Mouse (Mus musculus) urinary bladder, adult 2 months (tissue): ENCODE data around the gene Tmem33. TPM values are rescaled to one million over a fixed set of nuclear protein-coding genes. Genes with fewer than 3 reads are reported as not detected.

Source experiments
- DNase-seq: peaks from one replicate; pipeline ENCODE4 v3.0.0; 2022; ENCODE audit warnings: low spot score
- polyA plus RNA-seq: library from polyadenylated mRNA; depleted of rRNA; stranded (reverse); fragments of >200 nt; gene quantifications from 2 replicates; pipeline ENCODE4 v1.2.3, GENCODE M21; 2012

Gene Tmem33
- polyA plus RNA-seq, 1 experiment, result 69.0 TPM

DNA sequence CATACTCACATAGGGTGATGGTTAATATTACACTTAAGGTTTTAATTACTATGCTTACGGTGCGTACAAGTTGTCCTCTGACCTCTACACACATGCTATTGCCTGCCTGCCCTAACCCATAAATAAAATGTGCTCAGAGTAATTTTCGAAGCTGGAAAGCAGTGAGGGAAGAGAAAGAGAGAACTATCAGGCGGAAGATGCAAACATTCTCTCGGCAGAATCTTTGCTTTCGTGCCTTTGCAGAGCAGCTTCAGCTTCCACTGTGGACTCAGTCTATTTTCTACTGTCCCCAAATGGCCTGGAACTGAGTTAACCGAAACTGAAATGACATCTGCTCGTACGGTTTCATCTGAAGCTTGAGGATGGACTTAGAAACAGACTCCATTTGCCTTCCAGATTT lies 1.9 kb upstream of the Tmem33 start:
- no peak for DNase-seq

DNA sequence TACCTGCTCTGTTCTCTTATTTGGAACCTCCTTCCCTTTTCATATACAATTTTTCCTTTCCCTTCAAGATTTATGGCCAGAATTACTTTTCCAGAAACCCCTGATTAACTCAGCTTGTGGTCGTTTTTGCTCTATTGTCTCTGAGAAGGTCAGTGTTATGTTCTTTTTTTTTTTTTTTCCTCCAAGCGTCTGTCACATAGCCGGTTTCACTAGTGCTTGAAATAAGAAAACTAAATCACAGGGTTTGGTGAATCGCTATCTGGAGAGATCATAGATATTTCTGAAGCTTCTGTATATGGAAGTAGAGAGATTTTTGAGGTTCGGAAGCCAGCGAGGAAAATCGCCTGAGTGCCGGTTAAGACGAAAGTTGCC lies 220 bp upstream of the Tmem33 start:
- no peak for DNase-seq

DNA sequence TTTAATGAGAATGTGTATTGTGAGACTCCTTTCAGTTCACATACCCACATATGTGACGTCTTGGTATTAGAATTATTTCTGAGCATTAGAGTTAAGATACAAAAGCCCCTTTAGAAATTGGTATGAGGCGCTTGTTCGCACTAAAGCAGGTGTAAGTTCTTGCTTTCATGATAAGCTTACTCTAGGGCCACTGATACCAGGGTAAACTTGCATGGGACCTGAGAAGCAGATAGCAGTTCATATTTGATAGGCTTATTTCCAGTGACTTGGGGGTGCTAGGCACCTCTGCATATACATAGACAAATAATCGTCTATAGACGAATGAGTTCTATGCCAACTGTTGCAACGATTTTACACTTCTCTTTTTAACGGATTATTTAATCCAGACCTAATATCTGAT lies 2.6 kb downstream of the Tmem33 start:
- DNase-seq, result no peak

DNA sequence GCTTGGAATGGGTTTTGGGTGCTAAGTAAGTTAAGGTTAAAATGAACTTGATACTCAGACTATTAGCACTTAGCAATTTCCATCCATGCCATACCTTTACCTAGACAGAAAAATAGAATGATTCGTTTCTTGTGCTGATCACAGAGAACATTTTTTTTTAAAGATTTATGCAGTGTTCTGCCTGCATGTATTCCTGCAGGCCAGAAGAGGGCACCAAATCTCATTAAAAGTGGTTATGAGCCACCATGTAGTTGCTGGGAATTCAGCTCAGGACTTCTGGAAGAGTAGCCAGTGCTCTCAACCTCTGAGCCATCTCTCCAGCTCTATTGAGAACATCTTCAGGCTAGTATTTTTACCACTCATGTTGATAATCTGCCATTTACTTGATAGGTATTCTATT lies 5.7 kb downstream of the Tmem33 start:
- no peak for DNase-seq

DNA sequence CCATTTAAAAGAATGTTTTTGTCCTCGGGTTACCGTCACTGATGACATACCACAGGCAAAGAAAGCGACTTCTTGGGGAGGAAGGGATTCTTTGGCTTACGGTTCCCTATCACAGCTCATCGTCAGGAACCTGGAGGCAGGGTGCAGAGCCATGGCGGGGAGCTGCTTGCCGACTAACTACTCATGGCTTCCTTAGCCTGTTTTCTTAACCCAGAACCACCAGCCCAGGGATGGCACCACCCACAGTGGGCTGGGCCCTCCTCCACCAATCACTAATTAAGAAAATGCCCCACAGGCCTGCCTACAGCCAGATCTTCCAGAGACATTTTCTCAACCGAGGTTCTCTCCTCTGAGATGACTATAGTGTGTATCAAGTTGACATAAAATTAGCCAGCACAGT lies 8.9 kb downstream of the Tmem33 start:
- DNase-seq, result no peak

DNA sequence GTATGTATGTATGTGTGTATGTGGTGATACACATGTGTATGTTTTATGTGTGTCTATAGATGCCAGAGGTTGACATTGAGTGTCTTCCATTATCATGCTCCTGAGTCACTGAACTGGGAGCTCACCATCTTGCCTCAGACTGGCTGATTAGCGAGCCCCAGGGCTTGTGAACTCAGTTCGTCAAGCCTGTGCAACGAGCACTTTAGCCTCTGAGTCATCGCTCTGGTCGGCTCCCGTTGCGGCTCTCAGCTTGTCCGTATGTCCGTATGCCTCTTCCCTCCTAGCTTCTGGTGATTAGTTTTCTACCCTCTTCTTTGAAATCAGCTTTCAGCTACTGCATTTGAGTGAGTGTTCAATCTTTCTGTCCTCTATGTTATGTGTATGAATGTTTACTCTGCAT lies 19.0 kb downstream of the Tmem33 start:
- no peak for DNase-seq

DNA sequence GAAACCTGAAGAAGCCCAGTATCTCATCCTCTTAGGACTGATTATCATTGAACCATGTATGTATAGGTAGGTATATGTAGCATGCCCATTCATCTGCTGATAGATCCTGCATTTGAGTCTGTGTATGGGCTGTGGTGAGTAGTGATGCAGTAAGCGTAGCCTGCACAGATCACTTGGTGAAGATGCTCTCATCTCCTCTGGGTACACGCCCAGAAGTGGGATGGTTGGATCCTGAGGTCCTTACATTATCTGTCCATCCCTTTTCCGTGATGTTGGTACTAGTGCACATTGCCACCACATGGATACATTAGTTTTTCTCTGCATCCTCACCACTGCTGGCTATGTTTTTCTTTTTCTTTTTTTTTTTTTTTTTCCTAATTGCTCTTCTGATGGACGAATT lies 19.5 kb downstream of the Tmem33 start:
- no peak for DNase-seq

DNA sequence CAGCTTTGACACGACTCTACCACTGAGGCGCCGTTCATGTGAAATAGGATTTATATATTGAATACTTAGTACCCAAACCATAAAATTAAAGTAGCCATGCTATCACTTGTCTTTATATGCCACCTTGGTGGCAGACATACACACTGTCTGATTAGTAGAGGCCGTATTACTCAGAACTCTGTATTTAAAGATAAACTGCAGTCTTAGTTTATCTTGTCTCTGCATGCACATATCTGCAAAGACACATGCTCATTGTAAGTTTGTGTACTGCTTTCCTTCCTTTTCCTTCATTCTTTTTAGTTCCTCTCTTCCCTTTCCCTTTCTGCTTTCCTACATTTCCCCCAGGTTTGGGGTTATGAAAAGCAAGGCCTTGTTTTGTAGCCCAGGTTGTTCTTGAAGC lies 20.0 kb downstream of the Tmem33 start:
- no peak for DNase-seq

DNA sequence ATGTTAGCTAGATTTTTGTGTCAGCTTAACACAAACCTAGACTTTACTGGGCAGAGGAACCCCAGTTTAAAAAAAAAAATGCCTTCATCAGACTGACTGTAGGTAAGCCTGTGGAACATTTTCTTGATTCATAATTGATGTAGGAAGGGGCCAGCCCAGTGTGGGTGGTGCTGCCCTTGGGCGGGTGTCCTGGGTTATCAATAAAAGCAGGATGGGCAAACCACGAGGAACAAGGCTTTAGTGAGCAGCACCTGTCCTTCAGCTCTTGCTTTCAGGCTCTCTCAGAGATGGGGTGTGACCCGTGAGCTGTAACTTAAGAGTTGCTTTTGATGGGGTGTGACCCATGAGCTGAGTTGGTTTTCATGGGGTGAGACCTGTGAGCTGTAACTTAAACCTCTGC lies 34.7 kb downstream of the Tmem33 start:
- no peak for DNase-seq

DNA sequence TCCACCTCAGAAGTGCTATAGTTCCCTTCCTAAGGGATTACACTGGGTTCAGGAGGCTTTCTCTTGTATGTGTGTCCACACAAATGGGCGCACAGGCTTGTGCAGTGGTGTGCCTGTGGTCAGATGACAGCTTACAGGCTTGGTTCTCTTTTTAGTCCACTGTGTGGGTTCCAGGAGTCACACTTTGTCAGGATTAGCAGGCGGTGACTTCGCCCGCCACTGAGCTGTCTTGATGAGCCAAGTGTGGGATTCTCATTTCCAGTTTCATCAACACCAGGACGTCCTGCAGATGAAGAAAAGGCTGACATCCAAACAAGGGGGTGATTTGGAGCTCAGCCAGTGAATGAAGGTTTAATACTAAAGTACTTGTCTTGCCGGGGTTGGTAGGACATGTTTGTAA lies 35.3 kb downstream of the Tmem33 start:
- no peak for DNase-seq

DNA sequence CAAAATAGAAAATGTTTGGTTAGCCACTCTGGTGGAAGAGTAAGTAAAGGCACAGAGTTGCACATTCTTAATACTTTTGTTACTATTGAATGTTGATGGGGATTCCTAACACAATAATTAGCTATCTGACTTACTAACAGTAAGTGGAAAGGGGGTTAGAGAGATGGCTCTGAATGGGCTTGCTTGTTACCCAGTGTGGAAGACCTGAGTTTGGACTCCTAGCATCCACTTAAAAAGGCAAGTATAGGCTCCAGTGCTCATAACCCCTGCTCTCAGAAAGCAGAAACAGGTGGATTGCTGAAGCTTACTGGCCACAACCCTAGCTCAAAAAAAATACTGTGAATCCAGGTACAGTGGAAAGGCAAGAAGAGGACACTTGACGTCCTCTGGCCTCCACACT lies 35.8 kb downstream of the Tmem33 start:
- DNase-seq, result no peak

DNA sequence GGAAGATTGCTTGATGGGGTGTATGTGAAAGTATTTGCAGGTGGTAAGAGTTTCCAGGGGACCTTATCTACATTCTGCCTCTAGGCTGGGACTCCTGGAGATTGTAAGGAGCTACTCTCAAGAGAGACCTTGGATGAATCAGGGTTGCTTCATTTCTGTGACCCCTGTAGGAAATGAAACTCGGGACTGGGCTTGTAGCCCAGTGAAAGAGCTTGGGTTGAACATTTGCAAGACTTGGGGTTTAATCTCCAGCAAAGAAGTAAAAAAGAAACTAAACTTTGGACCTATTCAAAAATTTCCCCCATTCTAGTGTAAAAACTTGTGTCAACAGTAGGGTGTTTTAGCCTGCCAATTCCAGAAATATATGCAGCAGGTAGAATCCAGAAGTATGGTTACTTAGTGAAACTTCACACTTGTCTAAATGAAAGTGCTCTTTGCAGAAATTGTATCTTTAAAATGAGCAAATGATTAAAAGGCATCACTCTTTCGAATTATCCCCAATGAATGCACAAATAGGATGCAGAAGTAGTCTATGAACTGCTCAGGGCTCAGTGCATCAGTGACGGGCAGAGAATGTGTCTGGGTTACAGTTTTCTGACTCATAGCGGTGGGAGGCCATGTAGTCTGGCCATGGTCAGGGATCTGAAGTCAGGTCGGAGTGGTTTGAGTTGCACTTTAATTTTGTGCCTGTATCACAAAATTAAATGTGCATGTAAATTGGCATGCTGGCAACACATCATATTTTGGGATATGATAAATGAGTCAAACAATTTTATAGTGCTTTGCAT lies 36.9 kb downstream of the Tmem33 start:
- DNase-seq, result no peak

DNA sequence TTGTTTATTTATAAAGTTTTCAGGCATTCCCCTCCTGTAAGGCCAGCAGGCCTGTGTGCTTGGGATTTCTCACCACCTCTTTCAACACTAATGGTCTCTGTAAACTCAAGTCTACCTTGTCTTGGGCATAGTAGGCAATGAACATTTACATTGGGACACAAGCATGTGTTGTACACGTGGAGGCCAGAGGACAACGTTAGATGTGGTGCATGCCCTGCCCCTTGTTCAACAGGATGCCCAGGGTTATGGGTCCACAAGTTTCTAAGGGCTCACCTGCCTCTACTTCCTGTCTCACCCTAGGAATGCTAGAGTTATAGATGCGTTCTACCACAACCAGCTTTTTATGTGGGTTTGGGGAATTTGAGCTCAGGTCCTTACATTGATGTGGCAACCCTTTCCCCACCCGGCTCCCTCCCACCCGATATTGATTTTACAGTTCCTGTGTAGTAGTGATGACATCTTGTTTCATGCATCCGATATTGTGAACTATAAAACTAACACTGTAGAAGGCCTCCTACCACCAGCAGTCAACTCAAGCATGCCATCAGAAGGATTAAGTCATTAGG lies 39.6 kb downstream of the Tmem33 start:
- DNase-seq, result no peak

DNA sequence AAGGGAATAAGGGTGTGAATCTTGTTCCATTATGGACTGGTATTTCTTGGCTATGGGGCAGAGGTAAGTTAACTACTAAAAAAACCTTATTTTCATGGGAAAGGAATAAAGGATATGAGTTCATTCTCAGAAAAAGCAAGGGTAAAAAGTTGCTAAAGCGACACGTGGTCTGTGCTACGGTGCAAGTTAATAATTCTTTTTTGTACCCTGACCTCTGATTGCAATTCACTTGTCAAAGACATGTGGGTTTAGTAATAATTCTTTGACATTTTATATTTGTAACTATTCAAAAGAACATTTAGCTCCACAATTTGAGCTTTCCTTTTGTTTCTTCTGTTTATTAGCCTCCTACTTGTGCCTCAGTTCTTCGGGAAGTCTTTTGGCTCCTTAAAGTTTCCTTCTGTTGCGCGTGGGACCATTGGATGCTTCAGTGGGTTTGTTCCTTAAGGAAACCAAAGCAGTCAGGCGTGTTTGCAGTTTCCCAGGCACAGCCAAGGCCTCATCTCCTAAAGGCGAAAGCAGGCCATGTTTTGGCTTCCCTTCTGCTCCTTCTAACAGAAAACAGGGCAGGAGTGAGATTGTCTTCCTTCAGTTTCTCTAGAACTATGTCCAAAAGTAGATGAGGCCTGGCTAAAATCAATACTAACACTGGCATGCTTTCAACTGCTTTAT lies 40.7 kb downstream of the Tmem33 start:
- no peak for DNase-seq

DNA sequence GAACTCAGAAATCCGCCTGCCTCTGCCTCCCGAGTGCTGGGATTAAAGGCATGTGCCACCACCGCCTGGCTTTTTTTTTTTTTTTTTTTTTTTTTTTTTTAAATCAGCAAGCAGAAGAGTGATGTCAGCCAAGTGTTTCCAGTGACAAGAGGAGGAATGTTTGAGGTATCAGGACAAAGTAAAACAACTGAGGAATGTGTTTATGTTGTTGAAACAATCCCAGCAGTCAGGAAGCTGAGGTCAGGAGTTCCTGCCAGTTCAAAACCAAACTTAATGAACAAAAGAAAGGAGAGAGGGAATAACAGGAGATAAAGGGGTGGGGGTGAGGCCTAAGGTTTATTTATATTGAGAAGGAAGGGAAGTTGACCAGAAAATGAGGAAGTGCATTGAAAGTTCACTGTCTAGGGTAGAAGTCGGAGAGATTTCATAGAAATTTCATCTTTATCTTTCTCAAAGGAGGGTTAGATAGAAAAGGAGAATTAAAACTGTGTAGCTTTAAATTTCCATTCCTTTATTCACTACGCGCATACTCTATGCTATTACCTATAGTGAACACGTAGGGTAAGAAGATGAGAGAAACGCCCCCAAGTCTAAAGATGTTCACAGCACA lies 41.5 kb downstream of the Tmem33 start:
- DNase-seq, result no peak

DNA sequence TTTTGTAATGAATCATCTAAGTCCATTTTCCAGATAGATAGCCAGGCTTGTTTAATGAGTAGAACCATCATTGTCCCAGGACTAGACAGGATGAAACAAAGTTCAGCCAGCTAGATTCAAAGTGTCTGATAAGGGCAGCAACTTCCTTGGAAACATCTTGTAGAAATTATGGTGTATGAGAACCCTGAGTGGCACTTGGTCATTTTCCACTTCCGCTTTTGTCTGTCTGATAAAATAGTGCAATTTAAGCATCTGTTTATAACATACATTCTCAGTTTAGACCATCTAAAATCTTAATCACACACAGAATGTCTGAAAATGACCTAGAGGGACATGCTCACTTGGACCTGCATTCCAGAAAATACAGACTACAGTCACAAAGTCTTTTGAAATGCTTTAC lies 43.5 kb downstream of the Tmem33 start:
- no peak for DNase-seq

DNA sequence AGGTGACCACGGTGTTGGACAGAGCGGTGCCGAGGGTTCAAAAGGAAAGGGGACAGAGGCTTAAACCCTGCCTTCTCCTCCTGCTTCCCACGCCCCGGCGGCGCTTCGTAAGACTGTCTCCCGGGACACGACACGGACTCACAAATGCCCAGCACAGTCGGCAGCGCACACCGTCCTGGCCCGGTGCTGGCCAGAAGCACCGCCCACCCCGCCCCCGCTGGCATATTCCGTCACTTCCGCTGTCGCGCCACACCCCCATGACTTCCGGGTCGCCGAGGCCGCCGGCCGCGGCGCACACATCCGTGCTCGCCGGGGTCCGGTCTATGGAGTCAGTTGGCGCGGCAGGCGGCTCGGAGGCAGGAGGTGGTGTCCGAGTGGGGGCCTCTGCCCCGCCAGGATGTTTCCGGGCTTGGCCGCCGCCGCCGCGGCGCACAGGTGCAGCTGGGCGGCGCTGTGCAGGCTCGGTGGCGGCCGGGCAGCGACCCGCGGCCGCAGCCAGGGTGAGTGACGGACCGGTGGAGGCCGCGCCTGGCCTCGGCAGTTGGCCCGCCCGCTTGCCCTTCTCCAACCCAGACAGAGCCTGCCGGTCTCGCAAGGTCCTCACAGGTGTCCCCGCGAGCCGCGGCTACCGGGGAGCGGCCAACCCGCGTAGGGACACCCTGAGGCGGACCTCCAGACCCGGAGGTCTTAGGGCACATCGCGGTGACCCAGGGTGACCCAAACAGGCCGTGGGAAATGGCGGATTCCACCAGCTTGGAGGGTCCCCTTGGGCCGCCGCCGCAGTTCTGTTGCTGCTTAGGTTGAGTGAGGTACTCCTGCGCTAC lies 46.5 kb downstream of the Tmem33 start, which contains the start of gene Slc30a9:
TSS of gene Slc30a9 (plus strand) at position 258 of the 824 bp plus-strand sequence.
- DNase-seq, result peak; percentile 92

DNA sequence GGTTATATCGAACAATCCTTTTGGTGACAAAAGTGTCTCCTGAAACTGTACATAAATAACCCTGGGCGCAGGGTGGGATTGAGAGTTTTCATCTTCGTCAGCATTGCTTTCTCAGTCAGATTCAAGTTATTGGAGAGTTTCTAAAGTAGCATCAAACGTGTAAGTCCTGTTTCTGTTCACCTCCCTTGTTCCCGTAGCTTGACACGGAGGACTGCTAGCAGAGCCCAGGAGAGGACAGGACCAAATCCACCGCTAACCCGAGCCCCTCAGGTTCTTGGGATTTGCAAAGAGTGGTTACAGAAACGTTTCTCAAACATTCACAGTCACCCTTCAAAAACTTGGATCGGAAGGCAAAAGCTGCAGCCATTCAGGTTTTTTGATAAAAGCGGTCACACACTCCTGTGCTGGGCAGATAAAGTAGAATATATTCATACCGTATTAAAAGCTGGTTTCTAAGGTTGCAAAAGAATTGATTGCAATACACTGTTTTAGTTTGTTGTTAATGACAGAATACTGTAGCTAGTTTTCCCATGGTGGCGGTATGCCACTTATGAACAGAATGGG lies 47.4 kb downstream of the Tmem33 start:
- no peak for DNase-seq

DNA sequence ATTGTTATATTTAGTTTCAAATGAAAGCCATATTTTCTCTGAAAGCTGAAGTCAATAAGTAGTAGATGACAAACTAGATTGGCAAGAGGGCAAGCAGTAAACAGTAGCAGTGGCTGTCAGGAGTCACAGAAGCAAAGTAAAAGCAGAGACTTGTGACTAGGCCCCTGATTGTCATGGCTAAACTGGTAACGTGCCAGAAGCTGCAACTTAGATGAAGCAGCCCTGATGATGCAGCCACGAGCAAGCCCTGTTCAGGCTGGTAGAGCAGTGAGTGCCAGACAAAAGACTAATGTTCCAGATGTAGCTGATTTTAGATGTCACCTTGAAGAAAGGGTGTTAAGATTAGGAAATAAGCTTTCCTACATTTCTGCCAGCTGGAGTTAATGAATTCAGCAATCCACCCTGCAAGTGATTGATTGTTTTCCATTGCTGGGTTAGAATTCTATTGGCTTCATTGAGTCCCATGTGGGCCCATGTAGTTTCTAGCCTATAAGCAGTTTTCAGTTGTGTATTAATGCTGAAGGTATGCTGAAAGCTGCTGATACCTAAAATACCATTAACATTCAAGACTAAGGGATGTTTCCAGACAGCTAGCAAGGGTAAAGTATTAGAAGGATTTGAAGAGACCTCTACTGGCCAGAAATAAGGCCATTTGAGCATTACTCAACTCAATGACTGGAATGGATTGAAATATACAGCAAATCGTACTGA lies 51.6 kb downstream of the Tmem33 start:
- no peak for DNase-seq

DNA sequence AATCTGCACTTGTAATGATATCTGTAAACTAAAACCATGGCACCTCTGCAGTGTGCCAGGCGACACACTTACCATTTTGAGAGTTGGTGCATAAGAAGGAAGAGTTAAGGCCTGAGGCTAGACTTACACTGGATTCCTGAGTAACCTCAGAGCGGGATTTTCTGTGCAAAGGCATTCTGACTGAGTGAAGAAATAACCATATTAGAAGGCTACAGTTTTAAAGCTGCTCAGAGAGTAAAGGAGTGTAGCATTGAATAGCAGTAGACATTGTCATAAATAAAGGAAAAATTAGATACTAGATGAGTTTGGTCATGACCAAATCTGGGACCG lies 52.1 kb downstream of the Tmem33 start:
- DNase-seq, result no peak

DNA sequence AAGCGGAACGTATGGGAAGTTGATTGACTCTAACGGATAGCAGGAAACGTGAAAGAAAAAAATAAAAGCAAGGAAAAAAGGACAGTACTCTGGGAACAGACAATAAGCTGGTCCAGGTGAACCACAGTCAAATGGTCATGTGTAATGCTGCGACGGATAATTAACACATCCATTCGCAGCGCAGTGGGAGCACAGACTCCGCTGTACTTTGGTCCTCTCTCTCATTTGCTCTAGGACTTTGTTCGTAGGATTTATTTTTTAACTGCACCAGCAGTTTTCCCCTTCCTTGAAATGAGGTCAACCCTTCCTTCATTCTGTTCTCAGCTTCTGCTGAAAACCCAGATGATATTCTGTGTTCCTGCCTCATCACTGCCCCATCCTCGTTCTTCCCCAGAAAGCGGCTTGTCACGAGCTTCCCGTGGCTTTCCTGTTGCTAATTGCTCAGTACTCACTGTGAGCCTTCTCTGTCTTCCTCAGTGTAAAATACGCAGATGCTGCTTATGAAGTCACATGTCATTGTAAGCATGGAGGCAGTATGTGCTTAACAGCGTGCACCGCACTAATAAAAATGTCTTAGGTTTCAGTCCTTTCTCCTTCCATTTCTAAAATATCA lies 61.4 kb downstream of the Tmem33 start:
- DNase-seq, result no peak
